Mouse (Mus musculus): ENCODE data around the gene Ctbp2. TPM values are rescaled to one million over a fixed set of nuclear protein-coding genes. Genes with fewer than 3 reads are reported as not detected.

The Ctbp2 gene
- total and polyA plus RNA-seq, 3 experiments = 55.8 to 132 (median 84.5) TPM

- peaks cover 1% of the 10 kb centered on the region; the same call in 1 of the 2 replicates for H3K4me1 ChIP-seq (ENCODE audit: insufficient read depth, low read depth, low read length)
- TF ChIP-seq POLR2AphosphoS5 (IDR thresholded peaks at IDR 0.05; ENCODE audit: insufficient replicate concordance, low read depth, low read length) = no peak
- TF ChIP-seq TAL1 (conservative IDR thresholded peaks at IDR 0.05; ENCODE audit: low read depth, low read length) = no peak
- no peak for TF ChIP-seq GATA1 (IDR thresholded peaks at IDR 0.05; ENCODE audit: borderline replicate concordance, low read length)
- no peak for TF ChIP-seq CTCF (IDR thresholded peaks at IDR 0.05; ENCODE audit: low read depth, low read length)
- TF ChIP-seq GATA2 (IDR thresholded peaks at IDR 0.05; ENCODE audit: borderline replicate concordance, low read depth, low read length) = no peak
- peaks cover 98% of the 10 kb centered on the region for H3K36me3 ChIP-seq (replicated peaks)
- ATAC-seq (ENCODE audit: extremely low read depth, insufficient number of reproducible peaks, low FRiP score, poor library complexity, severe bottlenecking) = no peak
- no peak for DNase-seq (ENCODE audit: low spot score)
- H3K27me3 ChIP-seq (ENCODE audit: insufficient read depth, low read length) = no peaks in the 10 kb centered on the region
- H3K9me3 ChIP-seq (replicated peaks) = no peaks in the 10 kb centered on the region
- H3K4me3 ChIP-seq (ENCODE audit: low read depth, low read length) = no peak overlapping the region
Measured at GRCm38 (mm10) chr7:132999061-132999460, 125.1 kb downstream of the Ctbp2 start.

GRCm38 (mm10) chr7:132998639-132999038 lies 125.5 kb downstream of the Ctbp2 start:
- DNase-seq (ENCODE audit: low spot score) (no peak), ATAC-seq (ENCODE audit: extremely low read depth, insufficient number of reproducible peaks, low FRiP score, poor library complexity, severe bottlenecking) (no peak)
- TF ChIP-seq POLR2AphosphoS5 (IDR thresholded peaks at IDR 0.05; ENCODE audit: insufficient replicate concordance, low read depth, low read length) (no peak), GATA1 (IDR thresholded peaks at IDR 0.05; ENCODE audit: borderline replicate concordance, low read length) (no peak), GATA2 (IDR thresholded peaks at IDR 0.05; ENCODE audit: borderline replicate concordance, low read depth, low read length) (no peak), CTCF (IDR thresholded peaks at IDR 0.05; ENCODE audit: low read depth, low read length) (no peak), TAL1 (conservative IDR thresholded peaks at IDR 0.05; ENCODE audit: low read depth, low read length) (no peak)
- Histone ChIP-seq H3K4me3 (ENCODE audit: low read depth, low read length) (no peak overlapping the region), H3K9me3 (replicated peaks) (no peaks in the 10 kb centered on the region), H3K4me1 (ENCODE audit: insufficient read depth, low read depth, low read length) (no peaks in the 10 kb centered on the region), H3K27me3 (ENCODE audit: insufficient read depth, low read length) (no peaks in the 10 kb centered on the region), H3K36me3 (replicated peaks) (peaks cover 100% of the 10 kb centered on the region)

- Histone ChIP-seq H3K4me1 (ENCODE audit: insufficient read depth, low read depth, low read length) (0 out of 2 replicates have a peak, but pooled peaks cover 3% of the 10 kb centered on the region), H3K36me3 (replicated peaks) (peaks cover 99% of the 10 kb centered on the region), H3K27me3 (ENCODE audit: insufficient read depth, low read length) (no peaks in the 10 kb centered on the region), H3K4me3 (ENCODE audit: low read depth, low read length) (no peak overlapping the region), H3K9me3 (replicated peaks) (no peaks in the 10 kb centered on the region)
- DNase-seq (ENCODE audit: low spot score) (no peak), ATAC-seq (ENCODE audit: extremely low read depth, insufficient number of reproducible peaks, low FRiP score, poor library complexity, severe bottlenecking) (no peak)
- TF ChIP-seq CTCF (IDR thresholded peaks at IDR 0.05; ENCODE audit: low read depth, low read length) (no peak), GATA2 (IDR thresholded peaks at IDR 0.05; ENCODE audit: borderline replicate concordance, low read depth, low read length) (no peak), TAL1 (conservative IDR thresholded peaks at IDR 0.05; ENCODE audit: low read depth, low read length) (no peak)
Measured at GRCm38 (mm10) chr7:132996391-132996790, 127.8 kb downstream of the Ctbp2 start.

- Histone ChIP-seq H3K27me3 (ENCODE audit: insufficient read depth, low read length) (no peaks in the 10 kb centered on the region), H3K4me1 (ENCODE audit: insufficient read depth, low read depth, low read length) (0 out of 2 replicates have a peak, but pooled peaks cover 3% of the 10 kb centered on the region), H3K4me3 (ENCODE audit: low read depth, low read length) (no peak overlapping the region), H3K9me3 (replicated peaks) (no peaks in the 10 kb centered on the region), H3K36me3 (replicated peaks) (peaks cover 99% of the 10 kb centered on the region)
- DNase-seq (ENCODE audit: low spot score) (no peak), ATAC-seq (ENCODE audit: extremely low read depth, insufficient number of reproducible peaks, low FRiP score, poor library complexity, severe bottlenecking) (no peak)
- TF ChIP-seq GATA1 (IDR thresholded peaks at IDR 0.05; ENCODE audit: borderline replicate concordance, low read length) (no peak), CTCF (IDR thresholded peaks at IDR 0.05; ENCODE audit: low read depth, low read length) (no peak), POLR2AphosphoS5 (IDR thresholded peaks at IDR 0.05; ENCODE audit: insufficient replicate concordance, low read depth, low read length) (no peak), TAL1 (conservative IDR thresholded peaks at IDR 0.05; ENCODE audit: low read depth, low read length) (no peak), GATA2 (IDR thresholded peaks at IDR 0.05; ENCODE audit: borderline replicate concordance, low read depth, low read length) (no peak)
Measured at GRCm38 (mm10) chr7:132994628-132995191, 129.4 kb downstream of the Ctbp2 start.

- no peaks in the 10 kb centered on the region for H3K9me3 ChIP-seq (replicated peaks)
- H3K4me1 ChIP-seq (ENCODE audit: insufficient read depth, low read depth, low read length) = 0 out of 2 replicates have a peak, but pooled peaks cover 3% of the 10 kb centered on the region
- H3K27me3 ChIP-seq (ENCODE audit: insufficient read depth, low read length) = no peaks in the 10 kb centered on the region
- DNase-seq (ENCODE audit: low spot score) (no peak), ATAC-seq (ENCODE audit: extremely low read depth, insufficient number of reproducible peaks, low FRiP score, poor library complexity, severe bottlenecking) (no peak)
- H3K36me3 ChIP-seq (replicated peaks) = peaks cover 99% of the 10 kb centered on the region
- no peak overlapping the region for H3K4me3 ChIP-seq (ENCODE audit: low read depth, low read length)
- TF ChIP-seq TAL1 (conservative IDR thresholded peaks at IDR 0.05; ENCODE audit: low read depth, low read length) = no peak
- no peak for TF ChIP-seq GATA1 (IDR thresholded peaks at IDR 0.05; ENCODE audit: borderline replicate concordance, low read length)
- TF ChIP-seq GATA2 (IDR thresholded peaks at IDR 0.05; ENCODE audit: borderline replicate concordance, low read depth, low read length) = no peak
- TF ChIP-seq POLR2AphosphoS5 (IDR thresholded peaks at IDR 0.05; ENCODE audit: insufficient replicate concordance, low read depth, low read length) = no peak
Measured at GRCm38 (mm10) chr7:132994120-132994519, 130.0 kb downstream of the Ctbp2 start.

GRCm38 (mm10) chr7:132992967-132993615 lies 131.1 kb downstream of the Ctbp2 start:
- no peak for ATAC-seq (ENCODE audit: extremely low read depth, insufficient number of reproducible peaks, low FRiP score, poor library complexity, severe bottlenecking)
- no peak for DNase-seq (ENCODE audit: low spot score)
- TF ChIP-seq GATA1 (IDR thresholded peaks at IDR 0.05; ENCODE audit: borderline replicate concordance, low read length) (no peak), TAL1 (conservative IDR thresholded peaks at IDR 0.05; ENCODE audit: low read depth, low read length) (no peak), POLR2AphosphoS5 (IDR thresholded peaks at IDR 0.05; ENCODE audit: insufficient replicate concordance, low read depth, low read length) (no peak), CTCF (IDR thresholded peaks at IDR 0.05; ENCODE audit: low read depth, low read length) (no peak), GATA2 (IDR thresholded peaks at IDR 0.05; ENCODE audit: borderline replicate concordance, low read depth, low read length) (no peak)
- H3K9me3 ChIP-seq (replicated peaks) = no peaks in the 10 kb centered on the region
- no peak overlapping the region for H3K4me3 ChIP-seq (ENCODE audit: low read depth, low read length)
- 0 out of 2 replicates have a peak, but pooled peaks cover 3% of the 10 kb centered on the region for H3K4me1 ChIP-seq (ENCODE audit: insufficient read depth, low read depth, low read length)
- peaks cover 99% of the 10 kb centered on the region for H3K36me3 ChIP-seq (replicated peaks)
- no peaks in the 10 kb centered on the region for H3K27me3 ChIP-seq (ENCODE audit: insufficient read depth, low read length)

All from G1E (cell line).